Mouse (Mus musculus) erythroid progenitor cell, adult 5-6 weeks (primary cell): ENCODE results near the gene Hmgcr. TPM values are rescaled to one million over a fixed set of nuclear protein-coding genes. Genes with fewer than 3 reads are reported as not detected.
A peak's percentile ranks its signal among the peaks of the same experiment; 100 is the strongest.

Experiments used
- ATAC-seq: replicated peaks from 2 replicates; pipeline ENCODE4 v1.8.0; 2016; ENCODE audit warnings: moderate number of reproducible peaks, mild to moderate bottlenecking, moderate TSS enrichment, inconsistent platforms; ENCODE audit not compliant: poor library complexity, low FRiP score, severe bottlenecking
- total RNA-seq, 2 experiments: library from RNA; stranded (forward) in 1 of 2; stranded (reverse) in 1 of 2; fragments of 150-400 nt in 1 of 2; fragments of 186-747, 209-891 nt in 1 of 2; gene quantifications; 2 replicates each; pipeline versions ENCODE4 v1.2.3 to v1.2.4; 2015 to 2017; ENCODE audit warnings: low replicate concordance in 2 of 2

Gene Hmgcr
- total RNA-seq (2015; ENCODE audit: low replicate concordance) (24.9 and 39.0 TPM in 2 replicates), total RNA-seq (2017; ENCODE audit: low replicate concordance) (43.2 and 67.3 TPM in 2 replicates)

DNA sequence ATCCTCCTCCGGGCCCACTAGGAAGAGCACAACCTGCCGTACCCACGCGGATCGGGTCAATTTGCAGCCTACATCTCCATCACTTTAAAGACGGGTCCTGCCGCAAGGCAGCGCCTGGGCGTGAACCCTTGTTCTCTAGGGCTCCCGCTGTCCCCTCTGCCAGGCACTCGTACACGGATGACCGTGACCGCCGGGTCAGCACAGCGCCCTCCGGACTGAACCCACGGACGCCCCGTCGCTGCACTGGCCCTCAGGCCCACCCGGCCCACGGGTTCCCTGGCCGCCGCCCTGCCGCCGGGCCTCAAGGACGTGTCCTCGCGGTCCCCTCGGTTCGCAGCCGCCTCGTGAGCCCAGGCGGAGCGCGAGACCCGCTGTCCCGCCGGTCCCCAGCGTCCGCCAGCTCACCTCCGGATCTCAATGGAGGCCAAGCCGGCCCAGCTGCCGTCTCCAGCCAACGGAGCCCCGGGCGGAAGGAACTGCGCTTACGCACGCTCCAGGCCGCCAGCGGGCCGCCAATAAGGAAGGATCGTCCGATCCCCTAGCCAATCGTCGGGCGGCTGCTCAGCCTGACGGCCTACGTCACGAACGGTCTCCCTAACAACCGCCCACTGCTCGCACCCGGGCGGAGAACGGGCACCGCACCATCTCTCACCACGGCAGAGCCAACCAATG is at the start of gene Hmgcr:
TSS of gene Hmgcr (minus strand) at position 531 of the 672 bp plus-strand sequence.
- peak; percentile 97 for ATAC-seq

DNA sequence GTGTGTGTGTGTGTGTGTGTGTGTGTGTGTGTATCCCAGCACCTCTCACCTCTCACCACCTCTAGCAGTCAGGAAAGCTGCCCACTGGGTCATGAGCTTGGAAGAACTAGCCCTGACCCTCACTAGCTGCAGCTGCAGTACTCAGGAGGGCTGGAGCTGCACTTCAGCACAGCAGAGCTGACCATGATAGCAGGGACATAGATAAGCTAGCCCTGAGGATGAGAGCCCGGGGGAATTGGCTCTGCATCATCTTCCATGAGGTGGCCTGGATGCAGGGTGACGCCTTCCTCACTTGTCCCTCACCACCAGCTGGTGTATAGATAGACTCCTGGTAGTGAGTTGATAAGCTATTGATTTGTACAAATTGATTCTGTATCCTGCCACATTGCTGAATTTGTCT is 49.3 kb upstream of the Hmgcr start:
- no peak for ATAC-seq

DNA sequence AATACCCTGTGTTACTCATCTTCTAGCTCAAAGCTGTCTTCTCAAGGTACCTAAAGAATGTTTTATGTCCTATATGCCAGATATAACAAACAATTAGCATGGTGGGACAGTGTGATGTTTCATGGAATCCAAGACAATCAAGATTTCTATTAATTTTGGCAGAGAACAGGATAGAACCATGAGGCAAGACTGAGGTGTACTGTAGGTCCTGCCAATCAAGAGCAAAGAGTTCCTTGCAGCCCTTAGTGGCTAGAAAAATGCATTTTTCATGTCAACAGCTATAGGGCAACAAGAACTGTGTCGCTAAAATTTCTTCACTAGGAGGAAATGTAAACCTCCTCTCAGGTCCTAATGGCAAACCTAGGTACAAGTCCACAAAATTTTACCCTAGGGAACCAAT is 47.1 kb upstream of the Hmgcr start:
- ATAC-seq, result no peak

DNA sequence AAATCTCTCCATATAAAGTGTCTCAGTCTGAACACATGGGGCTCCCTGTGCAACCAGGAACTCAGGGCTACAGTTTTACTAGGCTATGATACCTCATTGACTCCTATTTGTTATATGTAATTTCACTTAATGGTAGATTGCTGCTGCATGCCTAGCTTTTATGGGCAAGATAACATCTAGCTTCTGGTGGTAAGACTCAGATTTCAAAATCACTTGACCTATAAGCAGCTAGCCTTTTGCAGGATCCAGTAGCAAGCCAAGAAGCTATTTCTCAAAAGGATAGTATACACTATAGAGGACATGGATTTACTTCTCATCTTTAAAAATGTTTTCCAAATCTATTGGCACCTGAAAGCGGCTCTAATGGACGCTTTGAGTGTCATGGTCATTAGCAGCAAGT is 45.6 kb upstream of the Hmgcr start:
- no peak for ATAC-seq

DNA sequence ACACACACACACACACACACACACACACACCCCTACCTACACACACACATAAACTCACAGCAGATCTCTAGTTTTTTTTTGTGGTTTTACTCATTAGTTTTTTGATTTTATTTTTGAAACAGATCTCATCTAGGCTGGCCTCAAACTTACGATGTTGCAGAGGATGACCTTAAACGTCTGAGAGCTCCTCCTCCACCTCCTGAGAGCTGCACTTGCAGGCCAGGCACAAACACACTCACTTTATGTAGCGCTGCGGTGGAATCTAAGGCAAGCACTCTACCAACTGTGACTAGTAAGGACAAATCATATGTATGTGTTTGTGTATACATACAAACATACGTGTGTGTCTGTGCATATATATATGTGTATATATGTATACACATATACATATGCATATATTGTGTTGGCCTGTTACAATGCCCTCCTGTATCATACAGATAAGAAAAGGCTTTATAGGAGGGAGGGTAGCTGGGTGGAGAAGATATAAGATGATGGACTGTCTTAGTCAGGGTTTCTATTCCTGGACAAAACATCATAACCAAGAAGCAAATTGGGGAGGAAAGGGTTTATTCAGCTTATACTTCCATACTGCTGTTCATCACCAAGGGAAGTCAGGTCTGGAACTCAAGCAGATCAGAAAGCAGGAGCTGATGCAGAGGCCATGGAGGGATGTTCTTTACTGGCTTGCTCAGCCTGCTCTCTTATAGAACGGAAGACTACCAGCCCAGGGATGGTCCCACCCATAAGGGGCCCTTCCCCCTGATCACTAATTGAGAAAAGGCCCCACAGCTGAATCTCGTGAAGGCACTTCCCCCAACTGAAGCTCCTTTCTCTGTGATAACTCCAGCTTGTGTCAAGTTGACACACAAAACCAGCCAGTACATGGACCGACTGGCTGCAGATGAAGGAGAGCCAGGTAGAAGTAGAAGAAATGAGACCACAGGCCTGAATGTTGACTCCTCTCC is 38.8 kb upstream of the Hmgcr start:
- ATAC-seq, result no peak

DNA sequence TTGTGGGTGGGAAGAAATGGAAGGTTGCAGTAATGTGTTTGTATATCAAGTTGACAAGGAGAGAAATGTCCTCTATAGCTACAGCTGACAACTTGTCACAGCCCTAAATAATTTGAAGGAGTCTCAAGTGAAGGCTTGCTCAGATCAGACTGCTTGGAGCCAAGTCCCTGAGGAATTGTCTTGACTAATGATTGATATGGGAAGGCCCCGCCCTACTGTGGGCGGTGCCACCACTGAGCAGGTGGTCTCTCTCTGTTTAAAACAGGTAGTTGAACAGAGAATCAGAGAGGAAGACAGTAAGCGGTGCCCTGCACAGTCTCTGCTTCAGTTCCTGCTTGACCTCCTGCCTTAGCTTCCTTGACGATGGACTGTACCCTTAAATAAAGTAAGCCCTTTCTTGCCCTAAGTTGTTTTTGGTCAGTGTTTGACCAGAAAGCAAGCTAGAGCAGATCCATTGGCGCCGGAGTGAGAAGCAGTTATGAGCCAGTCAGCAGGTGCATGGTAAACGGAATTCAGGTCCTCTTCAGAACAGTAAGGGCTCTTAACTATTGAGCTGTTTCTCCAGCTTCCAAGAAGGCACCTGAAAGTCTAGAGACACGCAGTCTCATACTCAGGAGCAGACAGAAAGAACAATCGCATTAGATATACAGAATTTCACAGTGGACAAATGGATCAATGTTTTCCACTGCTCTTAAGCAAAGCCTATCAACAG is 32.0 kb upstream of the Hmgcr start:
- no peak for ATAC-seq

DNA sequence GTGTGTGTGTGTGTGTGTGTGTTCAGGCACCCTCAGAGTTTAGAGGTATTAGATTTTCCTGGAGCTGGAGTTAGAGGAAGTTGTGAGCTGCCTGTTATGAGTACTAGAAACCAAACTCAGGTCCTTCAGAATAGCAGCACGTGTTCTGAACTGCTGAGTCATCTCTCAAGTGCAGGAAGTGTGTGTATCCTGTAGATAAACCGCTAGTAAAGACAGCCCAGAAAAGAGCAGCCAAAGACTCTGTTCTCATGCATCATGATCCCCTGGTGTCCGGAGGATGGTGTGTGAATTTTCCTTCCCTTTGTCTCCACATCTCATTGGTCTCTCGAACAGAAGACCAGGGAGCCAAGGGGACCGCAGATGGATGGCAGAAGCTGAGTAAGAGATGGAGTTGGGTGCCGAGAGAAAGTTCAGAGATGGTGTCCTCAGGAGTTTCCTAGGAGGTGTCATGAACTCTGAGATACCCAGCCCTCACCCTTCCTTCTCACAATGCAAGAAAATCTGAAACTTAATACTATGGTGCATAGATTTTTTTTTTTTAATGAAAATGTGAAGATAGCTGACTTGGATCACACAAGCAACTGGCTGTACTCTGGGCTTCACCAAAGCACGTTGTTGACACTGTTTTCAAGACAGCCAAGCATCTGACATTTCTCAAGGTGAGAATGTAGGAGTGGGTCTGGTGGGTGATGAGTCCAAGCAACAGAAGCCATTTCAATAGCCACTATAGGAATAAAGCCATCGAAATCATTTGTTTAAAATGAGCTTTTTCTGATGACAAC is 27.3 kb upstream of the Hmgcr start:
- peak; percentile 97 for ATAC-seq

DNA sequence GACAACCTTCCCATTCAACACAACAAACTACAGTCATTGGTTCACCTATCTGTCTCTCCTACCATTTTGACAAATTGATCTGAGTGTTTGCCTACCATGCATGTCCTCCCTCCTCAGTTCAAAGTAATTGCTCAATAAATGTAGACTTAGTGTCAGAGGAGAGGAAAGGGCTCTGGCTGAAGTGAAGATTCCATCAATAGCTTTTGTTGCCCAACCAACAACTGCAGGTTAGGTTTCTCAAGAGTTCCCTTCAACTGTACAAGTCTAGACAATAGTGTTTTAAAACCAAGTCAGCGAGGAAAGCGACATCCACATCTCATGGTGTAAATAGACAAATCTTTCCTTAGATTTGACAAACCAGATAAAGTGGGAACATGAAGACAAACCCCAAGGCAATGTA is 24.7 kb upstream of the Hmgcr start:
- ATAC-seq, result no peak

DNA sequence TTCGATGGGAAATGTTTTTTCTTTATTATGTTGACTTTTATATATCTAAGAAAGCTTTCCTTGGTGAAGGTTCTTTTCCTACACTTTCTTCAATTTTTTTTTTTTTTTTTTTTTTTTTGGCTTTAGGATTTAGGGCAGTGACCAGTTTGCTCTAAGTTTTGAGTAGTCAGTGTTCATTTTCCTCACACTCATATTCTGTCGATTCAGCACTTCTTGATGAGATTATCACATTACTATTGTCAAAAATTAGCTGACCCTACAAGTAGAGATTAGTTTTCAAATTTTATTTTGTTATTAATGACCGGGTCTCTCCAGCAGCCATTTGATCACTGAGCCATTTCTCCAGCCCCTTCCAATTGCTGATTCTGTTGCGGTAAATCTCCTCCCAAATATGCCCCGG is 19.2 kb upstream of the Hmgcr start:
- no peak for ATAC-seq

DNA sequence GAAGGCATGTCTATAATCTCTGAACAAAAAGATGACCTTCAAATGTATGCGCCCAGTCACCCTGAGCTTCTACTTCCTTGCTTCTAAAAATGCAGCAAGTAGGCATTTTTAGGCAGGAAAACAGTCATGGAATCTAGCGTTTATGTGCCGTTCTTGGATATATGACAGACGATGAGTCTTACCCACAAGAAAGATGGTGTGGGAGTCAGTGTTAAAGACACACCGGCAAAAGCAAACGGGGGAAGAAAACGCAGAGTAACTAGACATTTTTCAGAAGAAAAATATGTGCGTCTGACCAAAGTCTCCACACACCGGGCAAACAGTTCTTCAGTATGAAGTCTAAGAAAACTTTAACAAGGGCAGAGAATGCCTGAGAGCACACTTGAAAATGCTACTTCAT is 16.5 kb upstream of the Hmgcr start:
- ATAC-seq, result no peak

DNA sequence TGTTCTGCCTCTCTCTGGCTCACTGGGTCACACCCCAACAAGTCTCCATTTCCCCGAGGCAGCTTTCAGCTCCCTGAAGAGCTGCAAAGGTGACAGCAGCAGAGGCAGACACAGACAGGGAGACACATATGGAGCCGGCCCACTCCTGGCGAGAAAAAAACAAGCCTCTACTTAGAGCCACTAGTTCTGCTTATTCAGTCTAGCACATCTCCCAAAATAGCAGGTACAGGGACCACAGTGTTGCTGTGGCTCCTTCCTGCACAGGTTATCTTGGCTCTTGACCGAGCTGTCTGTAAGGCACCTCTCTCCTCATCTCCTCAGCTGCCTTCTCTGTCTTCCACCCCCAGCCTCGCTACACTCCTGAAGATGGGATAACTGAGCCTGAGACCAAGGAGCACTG is 14.0 kb upstream of the Hmgcr start:
- ATAC-seq, result no peak

DNA sequence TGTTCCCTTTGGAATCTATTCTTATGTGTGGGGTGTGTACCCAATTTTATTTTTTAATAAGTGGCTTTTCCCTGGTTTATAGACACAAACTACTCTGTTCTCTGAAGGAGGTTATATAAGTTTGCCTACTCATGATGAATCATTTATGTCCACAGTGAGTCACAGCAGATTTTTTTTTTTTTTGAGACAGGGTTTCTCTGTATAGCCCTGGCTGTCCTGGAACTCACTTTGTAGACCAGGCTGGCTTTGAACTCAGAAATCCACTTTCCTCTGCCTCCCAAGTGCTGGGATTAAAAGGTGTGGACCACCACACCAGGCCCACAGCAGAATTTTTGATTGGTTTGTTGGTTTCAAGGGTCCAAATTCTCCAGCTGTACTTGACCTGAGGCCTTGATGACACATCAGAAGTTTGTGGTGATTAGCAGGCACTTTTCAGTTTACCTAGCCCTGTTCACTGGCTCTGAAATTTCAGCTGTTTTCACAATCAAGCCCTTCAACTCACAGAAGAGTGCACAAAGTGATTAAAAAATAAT is 10.4 kb upstream of the Hmgcr start:
- ATAC-seq, result no peak

DNA sequence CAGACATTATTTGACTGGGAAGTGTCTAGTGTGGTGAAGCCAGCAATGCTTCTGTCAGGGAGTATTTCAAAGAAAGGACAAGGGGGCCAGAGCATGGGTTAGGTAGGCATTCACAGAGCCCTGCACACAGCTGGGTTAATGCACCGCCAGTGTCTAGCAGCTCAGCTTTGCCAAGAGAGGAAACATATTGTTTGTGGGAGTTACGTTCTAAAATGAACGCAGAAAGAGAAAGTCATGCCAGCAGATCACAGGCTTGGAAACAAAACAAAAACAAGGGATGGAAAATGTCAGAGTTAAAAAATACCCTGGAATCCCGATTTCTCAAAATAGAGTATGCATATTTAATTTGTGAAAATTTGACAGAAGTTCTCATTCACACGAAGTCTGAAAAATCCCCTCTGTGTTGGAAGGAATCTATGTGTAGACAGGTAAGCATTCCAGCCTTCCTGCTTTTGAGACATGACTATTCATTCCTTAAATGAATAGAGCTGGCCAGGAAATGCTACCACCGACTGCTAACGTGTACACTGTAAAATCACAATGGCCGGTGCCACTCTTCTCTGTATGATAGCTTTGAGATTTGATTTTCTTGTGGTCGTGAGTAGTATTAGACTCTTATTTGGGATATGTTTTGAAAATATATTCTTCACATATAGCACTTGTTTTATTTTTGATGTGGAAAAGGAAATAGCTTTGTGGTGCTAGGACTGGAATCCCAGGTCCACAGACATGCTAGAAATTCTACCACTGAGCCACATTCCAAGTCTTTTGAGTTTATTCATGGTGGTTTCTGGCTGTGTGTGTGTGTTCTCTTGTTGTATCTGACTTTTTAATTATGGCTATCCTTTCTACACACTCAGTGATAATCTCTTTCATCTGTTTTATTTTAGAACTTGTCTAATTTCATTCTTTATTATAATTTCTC is 9.7 kb upstream of the Hmgcr start:
- ATAC-seq, result no peak

DNA sequence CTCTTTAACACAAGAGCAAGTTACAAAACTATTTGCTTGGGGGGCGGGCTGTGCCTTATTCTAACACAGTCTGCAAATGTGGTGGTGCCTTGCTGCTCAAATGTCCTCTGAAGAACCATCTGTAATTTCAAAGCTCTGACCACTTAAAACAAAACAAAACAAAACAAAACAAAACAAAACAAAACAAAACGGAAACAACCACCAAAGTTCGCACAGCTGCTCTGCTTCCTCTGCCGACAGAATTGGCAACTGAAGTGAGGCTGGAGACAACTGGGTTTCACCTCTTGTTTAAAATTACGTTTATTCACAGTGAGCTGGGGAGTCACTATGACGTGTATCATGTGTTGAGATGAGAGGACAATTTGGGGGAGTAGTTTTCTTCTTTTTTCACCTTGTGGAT is 7.9 kb upstream of the Hmgcr start:
- ATAC-seq, result no peak

DNA sequence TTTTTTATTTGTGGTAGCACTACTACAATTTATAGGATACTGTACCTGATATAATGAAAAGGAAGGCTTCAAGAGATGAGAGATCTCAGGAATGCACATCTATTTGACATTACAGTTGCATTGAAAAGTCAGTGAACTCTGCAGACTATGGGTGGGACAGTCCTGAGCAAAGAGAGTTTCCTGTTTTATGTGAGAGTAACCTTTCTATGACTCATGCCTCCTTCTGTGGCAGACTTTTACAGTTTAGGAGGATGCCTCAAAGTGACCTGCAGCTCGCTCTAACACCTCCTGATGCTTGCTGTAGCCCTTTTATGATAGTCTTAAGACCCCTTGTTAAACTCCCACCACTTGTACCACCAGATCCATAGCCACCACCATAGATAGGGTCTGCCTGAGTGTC is 6.3 kb upstream of the Hmgcr start:
- ATAC-seq, result no peak

DNA sequence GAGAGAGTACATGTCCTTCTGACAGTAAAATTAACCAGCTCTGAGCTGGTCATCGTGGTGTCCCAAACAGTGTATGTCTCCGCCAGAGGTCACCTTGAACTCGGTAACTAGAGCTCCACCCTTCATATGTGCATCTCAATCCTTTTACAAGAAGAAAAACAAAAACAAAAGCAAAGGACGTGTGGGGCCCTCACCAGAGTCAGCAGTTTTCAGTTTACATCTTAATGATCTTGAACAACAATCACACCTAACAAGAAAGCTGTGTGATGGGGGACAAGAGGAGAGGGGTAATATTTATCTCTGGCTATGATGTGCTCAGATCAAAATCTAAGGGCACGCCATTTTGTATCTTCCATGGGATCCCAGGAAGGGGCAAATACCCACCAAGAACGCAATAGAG is 5.0 kb upstream of the Hmgcr start:
- no peak for ATAC-seq

DNA sequence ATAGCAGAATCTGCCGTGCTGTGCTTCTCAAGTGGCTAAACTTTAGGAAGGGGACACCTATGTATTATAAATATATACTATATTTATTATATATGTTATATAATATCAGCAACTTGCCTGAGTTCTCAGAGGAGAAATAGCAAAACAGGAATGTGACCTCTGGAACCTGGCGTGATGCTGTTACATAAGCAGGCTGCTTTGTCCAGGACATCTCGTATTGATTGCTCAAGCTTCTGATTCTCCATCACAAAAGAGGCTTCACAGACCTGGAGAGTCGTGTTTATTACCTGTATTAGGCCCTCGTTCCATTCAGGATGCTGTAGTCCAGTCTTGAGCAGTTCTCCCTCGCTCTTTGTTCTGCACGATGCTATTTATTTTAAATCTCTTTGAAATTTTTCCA is 3.1 kb upstream of the Hmgcr start:
- ATAC-seq, result no peak

DNA sequence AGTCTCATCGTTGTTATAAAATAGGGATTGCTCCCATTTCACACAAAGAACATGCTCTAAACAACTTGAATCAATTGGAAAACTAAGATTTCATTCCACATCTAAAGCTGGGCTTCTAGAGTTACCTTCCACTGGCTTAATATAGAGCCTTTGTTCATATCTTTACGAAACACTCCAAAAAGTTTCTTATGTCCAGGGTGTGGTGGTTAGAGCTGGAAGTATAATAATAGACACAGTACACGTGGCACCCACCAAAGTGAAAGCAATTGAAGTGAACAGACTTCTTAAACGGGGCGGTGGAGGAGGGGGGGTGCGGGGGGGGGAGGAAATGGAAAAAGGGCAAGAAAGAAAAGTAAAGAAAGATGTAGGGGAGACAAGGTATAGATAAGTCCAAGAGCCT is 1.5 kb upstream of the Hmgcr start:
- no peak for ATAC-seq

DNA sequence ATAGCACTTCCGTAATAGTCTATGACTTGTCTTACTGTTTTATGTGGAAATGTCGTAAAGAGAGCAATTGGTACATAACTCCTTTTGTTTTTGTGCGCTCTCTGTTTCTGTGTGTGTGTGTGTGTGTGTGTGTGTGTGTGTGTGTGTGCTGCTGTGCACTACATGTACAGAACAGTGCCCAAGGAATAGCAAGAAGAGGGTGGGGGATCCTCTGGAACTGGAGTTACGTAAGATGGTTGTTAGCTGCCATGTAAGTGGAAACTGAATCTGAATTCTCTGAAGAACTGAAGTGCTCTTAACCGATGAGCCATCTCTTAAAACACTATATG is 1.1 kb upstream of the Hmgcr start:
- ATAC-seq, result no peak
